Mouse (Mus musculus) CD8-positive naive resting alpha-beta T cell, adult 2 months (primary cell): ENCODE measurements around the gene Rhog.

Experiments
- DNase-seq, 2 experiments: peaks; one replicate each; pipeline ENCODE4 v3.0.0; 2022; ENCODE audit warnings: low read depth in 2 of 2, low spot score in 2 of 2

Gene Rhog

GRCm38 (mm10) chr7:102255954-102256353 is at the start of gene Rhog:
Rhog (minus strand) TSS chr7:102256054.
- no peak for DNase-seq

GRCm38 (mm10) chr7:102305596-102305995 is 49.7 kb upstream of the Rhog start:
- no peak for DNase-seq

GRCm38 (mm10) chr7:102302471-102302870 is 46.6 kb upstream of the Rhog start:
- no peak for DNase-seq

- DNase-seq: no peak
Observed at GRCm38 (mm10) chr7:102300761-102301160, 44.9 kb upstream of the Rhog start.

GRCm38 (mm10) chr7:102293234-102293633 is 37.4 kb upstream of the Rhog start:
- no peak for DNase-seq

GRCm38 (mm10) chr7:102292228-102292627 is 36.4 kb upstream of the Rhog start:
- no peak for DNase-seq

GRCm38 (mm10) chr7:102289466-102289865 is 33.6 kb upstream of the Rhog start:
- no peak for DNase-seq

GRCm38 (mm10) chr7:102282261-102282660 is 26.4 kb upstream of the Rhog start:
- DNase-seq: no peak

GRCm38 (mm10) chr7:102281403-102281802 is 25.5 kb upstream of the Rhog start:
- DNase-seq: no peak

GRCm38 (mm10) chr7:102272422-102272948 is 16.6 kb upstream of the Rhog start:
- DNase-seq: no peak

- DNase-seq: peak in 1 of 2 experiments; percentile 21
Observed at GRCm38 (mm10) chr7:102268395-102268748, 12.5 kb upstream of the Rhog start.

GRCm38 (mm10) chr7:102267601-102268394 is 11.9 kb upstream of the Rhog start, which contains the start of gene Stim1:
Stim1 (plus strand) TSS chr7:102267806.
- DNase-seq: peak; percentile 59 to 73

GRCm38 (mm10) chr7:102267113-102267579 is 11.3 kb upstream of the Rhog start:
- peak; percentile 91 to 94 for DNase-seq

- DNase-seq: peak; percentile 86 to 87
Observed at GRCm38 (mm10) chr7:102266401-102267042, 10.7 kb upstream of the Rhog start.

- peak in 1 of 2 experiments; percentile 44 for DNase-seq
Observed at GRCm38 (mm10) chr7:102266021-102266400, 10.2 kb upstream of the Rhog start.

- no peak for DNase-seq
Observed at GRCm38 (mm10) chr7:102263020-102263419, 7.2 kb upstream of the Rhog start.

- DNase-seq: no peak
Observed at GRCm38 (mm10) chr7:102260518-102260917, 4.7 kb upstream of the Rhog start.

- no peak for DNase-seq
Observed at GRCm38 (mm10) chr7:102259716-102260479, 4.0 kb upstream of the Rhog start.

GRCm38 (mm10) chr7:102258753-102259152 is 2.9 kb upstream of the Rhog start:
- DNase-seq: no peak

GRCm38 (mm10) chr7:102258189-102258588 is 2.3 kb upstream of the Rhog start:
- DNase-seq: peak; percentile 78 to 84

GRCm38 (mm10) chr7:102256636-102257035 is 782 bp upstream of the Rhog start:
- DNase-seq: no peak
